Mouse (Mus musculus): ENCODE results near the gene H2-Eb2.

DNA sequence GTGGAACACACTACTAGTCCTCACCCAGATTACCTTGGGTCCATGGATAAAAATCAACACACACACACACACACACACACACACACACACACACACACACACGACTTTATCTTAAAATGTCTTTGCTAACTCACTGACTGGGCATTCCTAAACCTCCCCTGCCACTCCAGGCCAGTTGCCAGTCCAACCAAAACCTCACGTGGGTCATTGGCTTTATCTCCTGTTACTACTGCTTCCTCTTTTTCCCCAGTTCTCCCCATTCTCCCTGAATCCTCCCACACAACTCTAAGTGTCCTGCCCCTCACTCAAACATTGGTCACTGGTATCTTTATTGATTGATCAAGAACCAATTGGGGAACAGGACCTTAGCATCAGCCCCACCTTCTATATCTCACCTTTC, 8.2 kb upstream of the H2-Eb2 start:
- TF ChIP-seq CTCF (IDR thresholded peaks at IDR 0.05; ENCODE audit: low read depth, low read length) (no peak), POLR2A (IDR thresholded peaks at IDR 0.05; ENCODE audit: borderline replicate concordance, low read depth, low read length) (no peak)

All from bone marrow macrophage, adult 2 months (primary cell).